Comparison of ENCODE assay signal across 10 mouse cellular contexts in the genomic region with DNA sequence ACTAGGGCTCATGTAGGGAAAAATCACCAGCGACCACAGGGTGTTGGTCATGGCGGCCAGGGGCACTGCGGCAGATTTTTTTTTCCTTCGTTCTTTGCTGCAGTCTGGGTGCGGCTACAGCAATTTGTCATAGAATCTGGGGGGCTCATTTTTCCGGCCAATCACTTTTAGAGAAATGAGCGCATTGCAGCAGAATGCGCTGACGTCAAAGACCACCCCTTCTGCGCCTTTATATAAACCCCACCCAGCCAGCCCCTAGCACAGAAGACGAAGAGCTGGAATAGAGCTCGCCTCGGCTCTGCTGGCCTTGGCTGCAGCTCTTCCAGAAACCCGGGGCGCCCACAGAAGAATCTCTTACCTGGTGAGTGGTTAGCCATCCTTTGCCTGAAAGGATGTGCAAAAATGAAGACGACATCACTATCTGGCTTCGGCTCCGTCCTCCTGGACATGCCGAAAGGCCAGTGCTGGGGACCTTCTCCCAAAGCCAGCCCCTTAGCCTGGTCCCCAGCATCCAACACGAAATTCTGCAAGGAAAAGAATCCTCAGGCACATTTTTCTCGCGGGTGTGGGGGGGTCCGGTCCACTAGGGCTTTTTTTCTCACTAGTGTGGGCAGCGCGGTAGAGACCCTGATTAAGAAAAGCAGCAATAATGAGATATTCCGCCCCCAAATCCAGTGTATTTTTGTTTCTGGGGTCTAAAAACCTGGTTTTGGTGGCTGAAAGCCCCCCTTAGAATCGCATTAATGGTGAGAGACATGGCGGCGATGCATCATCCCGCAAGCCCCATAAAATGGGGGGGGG. TPM values are rescaled to one million over a fixed set of nuclear protein-coding genes. Genes with fewer than 3 reads are reported as not detected.
A peak's percentile ranks its signal among the peaks of the same experiment; 100 is the strongest.
DNase-seq lines count a peak whose midpoint lies in the region; ATAC-seq lines count a peak whose summit lies in the region.
"Had no signal": no experiment of that assay in that cellular context is flagged by ENCODE, and none has a peak within 500 bp of the region (broad histone marks: within the 10 kb centered on the region; RNA-seq: fewer than 3 reads in every experiment).

No protein-coding gene starts in this region.

- 55% methylated on average over 30 of the region's 30 CpGs for WGBS in kidney, embryonic 15.5 days
- 44% methylated on average over 30 of the region's 30 CpGs for WGBS in hindbrain, embryonic 11.5 days
- 47% methylated on average over 30 of the region's 30 CpGs for WGBS in limb, embryonic 11.5 days
- WGBS in neural tube, embryonic 14.5 days: 50% methylated on average over 30 of the region's 30 CpGs

- H3K27ac ChIP-seq in kidney, embryonic 15.5 days: no peak overlapping the region
- H3K27ac ChIP-seq in hindbrain, embryonic 11.5 days (ENCODE audit: low read depth, low read length): 0 out of 2 replicates have a peak overlapping the region, but pooled peaks have one; percentile 19
- H3K27ac ChIP-seq in limb, embryonic 11.5 days (replicated peaks; ENCODE audit: low read depth, low read length): no peak overlapping the region
- H3K27ac ChIP-seq in neural tube, embryonic 14.5 days (ENCODE audit: low read depth, low read length): peak overlapping the region; percentile 85

- DNase-seq in kidney, postnatal 36 days: no peak
- peak; percentile 85 to 86 for DNase-seq in cerebellum, postnatal 10 days
- DNase-seq in frontal cortex, postnatal 25 days (ENCODE audit: low spot score in 2 of 2): peak; percentile 29 to 47
- DNase-seq in hindbrain, embryonic 11.5 days (ENCODE audit: low spot score): peak; percentile 72
- DNase-seq in limb, embryonic 11.5 days (ENCODE audit: low spot score): peak; percentile 70

- H3K27me3 ChIP-seq in kidney, embryonic 15.5 days: peaks cover 9% of the 10 kb centered on the region; the same call in 1 of the 2 replicates
- no peaks in the 10 kb centered on the region for H3K27me3 ChIP-seq in hindbrain, embryonic 11.5 days (ENCODE audit: control insufficient read depth, insufficient read depth, low read length)
- H3K27me3 ChIP-seq in limb, embryonic 11.5 days (ENCODE audit: control insufficient read depth, insufficient read depth, low read length): no peaks in the 10 kb centered on the region
- no peaks in the 10 kb centered on the region for H3K27me3 ChIP-seq in neural tube, embryonic 14.5 days (ENCODE audit: control insufficient read depth, insufficient read depth, low read length)

- H3K4me2 ChIP-seq in kidney, embryonic 15.5 days: peak overlapping the region; percentile 57
- peak overlapping the region; percentile 34 for H3K4me2 ChIP-seq in hindbrain, embryonic 11.5 days (replicated peaks; ENCODE audit: low read depth, low read length)
- H3K4me2 ChIP-seq in limb, embryonic 11.5 days (ENCODE audit: low read depth, severe bottlenecking): peak overlapping the region; percentile 44
- peak overlapping the region; percentile 46 for H3K4me2 ChIP-seq in neural tube, embryonic 14.5 days (ENCODE audit: low read depth, low read length)

- peak overlapping the region; percentile 46 for H3K4me3 ChIP-seq in kidney, embryonic 15.5 days (replicated peaks)
- peak overlapping the region; percentile 40 for H3K4me3 ChIP-seq in hindbrain, embryonic 11.5 days (ENCODE audit: low read depth, low read length)
- H3K4me3 ChIP-seq in limb, embryonic 11.5 days (ENCODE audit: low read depth, low read length): peak overlapping the region; percentile 44
- H3K4me3 ChIP-seq in neural tube, embryonic 14.5 days (ENCODE audit: low read depth, low read length): peak overlapping the region; percentile 47

- H3K4me1 ChIP-seq in kidney, embryonic 15.5 days: 0 out of 2 replicates have a peak, but pooled peaks cover 6% of the 10 kb centered on the region
- no peaks in the 10 kb centered on the region for H3K4me1 ChIP-seq in hindbrain, embryonic 11.5 days (replicated peaks; ENCODE audit: control insufficient read depth, insufficient read depth, low read length)
- no peaks in the 10 kb centered on the region for H3K4me1 ChIP-seq in limb, embryonic 11.5 days (ENCODE audit: control insufficient read depth, insufficient read depth, low read length)
- no peaks in the 10 kb centered on the region for H3K4me1 ChIP-seq in neural tube, embryonic 14.5 days (ENCODE audit: control insufficient read depth, insufficient read depth, low read length)

- H3K9me3 ChIP-seq in kidney, embryonic 15.5 days (replicated peaks): peaks cover 47% of the 10 kb centered on the region
- H3K9me3 ChIP-seq in hindbrain, embryonic 11.5 days (ENCODE audit: control insufficient read depth, low read length): no peaks in the 10 kb centered on the region
- peaks cover 10% of the 10 kb centered on the region for H3K9me3 ChIP-seq in limb, embryonic 11.5 days (ENCODE audit: control insufficient read depth, low read length)
- H3K9me3 ChIP-seq in neural tube, embryonic 14.5 days (ENCODE audit: control insufficient read depth, low read length): peaks cover 5% of the 10 kb centered on the region

- 0 out of 2 replicates have a peak, but pooled peaks cover under 1% of the 10 kb centered on the region for H3K36me3 ChIP-seq in kidney, embryonic 15.5 days
- no peaks in the 10 kb centered on the region for H3K36me3 ChIP-seq in hindbrain, embryonic 11.5 days (ENCODE audit: control insufficient read depth, insufficient read depth, low read length)
- H3K36me3 ChIP-seq in limb, embryonic 11.5 days (ENCODE audit: control insufficient read depth, insufficient read depth, low read length): no peaks in the 10 kb centered on the region; the same call in 1 of the 2 replicates
- peaks cover 9% of the 10 kb centered on the region; the same call in 1 of the 2 replicates for H3K36me3 ChIP-seq in neural tube, embryonic 14.5 days (ENCODE audit: control insufficient read depth, insufficient read depth, low read length)

- ATAC-seq in kidney, embryonic 15.5 days (replicated peaks; ENCODE audit: low FRiP score): peak; percentile 73; the same call in 1 of the 2 replicates
- peak; percentile 58; the same call in 1 of the 2 replicates for ATAC-seq in hindbrain, embryonic 11.5 days (ENCODE audit: low FRiP score)
- ATAC-seq in limb, embryonic 11.5 days (ENCODE audit: insufficient number of reproducible peaks, low FRiP score, low TSS enrichment, low read depth): peak; percentile 33
- ATAC-seq in neural tube, embryonic 14.5 days (ENCODE audit: low read depth): peak; percentile 42
- ATAC-seq in activated CD4-positive, CD25-positive, alpha-beta regulatory T cell, adult 4 months: no peak

- H3K9ac ChIP-seq in kidney, embryonic 15.5 days: peak overlapping the region; percentile 25; the same call in 1 of the 2 replicates
- H3K9ac ChIP-seq in hindbrain, embryonic 11.5 days (ENCODE audit: low read depth, low read length): peak overlapping the region; percentile 59
- peak overlapping the region; percentile 65 for H3K9ac ChIP-seq in limb, embryonic 11.5 days (ENCODE audit: low read length)
- peak overlapping the region; percentile 84 for H3K9ac ChIP-seq in neural tube, embryonic 14.5 days (replicated peaks; ENCODE audit: low read depth, low read length)

RNA-seq across cellular contexts. Expression of a gene that starts 59.2 kb away (rescaled TPM):
- 0.68 and 0.97 TPM in 2 replicates for polyA plus RNA-seq in kidney, embryonic 15.5 days (2015; fragmentation: Nextera tagmentation; extraction: Ambion mirVana)
- polyA plus RNA-seq in hindbrain, embryonic 11.5 days (2014; fragmentation: Nextera tagmentation; extraction: Ambion mirVana): 0.50 and 0.85 TPM in 2 replicates
- 0.85 and 0.91 TPM in 2 replicates for polyA plus RNA-seq in limb, embryonic 11.5 days (2014; fragmentation: Nextera tagmentation; extraction: Ambion mirVana)
- 2.1 and 3.0 TPM in 2 replicates for polyA plus RNA-seq in neural tube, embryonic 14.5 days (2014; fragmentation: Nextera tagmentation; extraction: Ambion mirVana)
- polyA plus RNA-seq in activated CD4-positive, CD25-positive, alpha-beta regulatory T cell, adult 4 months (2017; shearing (Covaris generic)): not detected
- polyA plus RNA-seq: C2C12; large intestine, adult 2 months had no signal

Comparison
In these comparisons a context has a peak if more than half of its experiments do, and no peak if none do; other contexts are left out.
1. H3K27ac ChIP-seq: peak in hindbrain, embryonic 11.5 days (single experiment) and neural tube, embryonic 14.5 days (single experiment); none in kidney, embryonic 15.5 days (single experiment) and limb, embryonic 11.5 days (single experiment).
2. H3K9ac ChIP-seq: peak in every context shown above with its lines; median percentile 84 in neural tube, embryonic 14.5 days; 65 in limb, embryonic 11.5 days; 59 in hindbrain, embryonic 11.5 days; 25 in kidney, embryonic 15.5 days.
3. DNase-seq: peak in cerebellum, postnatal 10 days (2 of 2), frontal cortex, postnatal 25 days (2 of 2), hindbrain, embryonic 11.5 days (single experiment) and limb, embryonic 11.5 days (single experiment); none in kidney, postnatal 36 days (0 of 2).
4. Peak in every context shown above with its lines, with median percentiles within 50 percentile points of each other: H3K4me2 ChIP-seq and H3K4me3 ChIP-seq.